Mouse (Mus musculus): ENCODE results near the gene Raver1. TPM values are rescaled to one million over a fixed set of nuclear protein-coding genes. Genes with fewer than 3 reads are reported as not detected.

Gene Raver1
- polyA plus RNA-seq (2015; fragmentation: Nextera tagmentation; extraction: Ambion mirVana) = 56.8 and 69.1 TPM in 2 replicates

GRCm38 (mm10) chr9:21091707-21092320 is at the start of gene Raver1, which contains the start of gene Gm38431:
Gene Raver1 (minus strand): TSS chr9:21092008.
Gene Gm38431 (minus strand): TSS chr9:21091997.
- peak within 1 kb of the TSS; percentile 85 for H3K4me3 ChIP-seq (ENCODE audit: low read length)
- H3K4me2 ChIP-seq (ENCODE audit: low read depth, low read length) = peak within 1 kb of the TSS; percentile 91
- peaks cover 17% of the 10 kb centered on the region for H3K36me3 ChIP-seq (ENCODE audit: control insufficient read depth, insufficient read depth, low read length)
- H3K9me3 ChIP-seq (ENCODE audit: control insufficient read depth, low read length) = no peaks in the 10 kb centered on the region
- H3K27ac ChIP-seq (ENCODE audit: low read length) = peak within 1 kb of the TSS; percentile 88
- peak; percentile 100 for ATAC-seq (ENCODE audit: low read depth)
- under 1% methylated on average over 54 of the region's 54 CpGs for WGBS
- peak within 1 kb of the TSS; percentile 83 for H3K9ac ChIP-seq (ENCODE audit: low read length)
- H3K4me1 ChIP-seq (replicated peaks; ENCODE audit: control insufficient read depth, insufficient read depth, low read length) = peaks cover 9% of the 10 kb centered on the region
- H3K27me3 ChIP-seq (ENCODE audit: control insufficient read depth, insufficient read depth, low read depth, low read length) = no peaks in the 10 kb centered on the region

GRCm38 (mm10) chr9:21138386-21138785 is 46.6 kb upstream of the Raver1 start:
- Histone ChIP-seq H3K9ac (ENCODE audit: low read length) (no peak overlapping the region), H3K4me2 (ENCODE audit: low read depth, low read length) (no peak overlapping the region), H3K4me3 (ENCODE audit: low read length) (no peak overlapping the region), H3K27ac (ENCODE audit: low read length) (no peak overlapping the region), H3K36me3 (ENCODE audit: control insufficient read depth, insufficient read depth, low read length) (peaks cover 40% of the 10 kb centered on the region), H3K27me3 (ENCODE audit: control insufficient read depth, insufficient read depth, low read depth, low read length) (no peaks in the 10 kb centered on the region), H3K9me3 (ENCODE audit: control insufficient read depth, low read length) (no peaks in the 10 kb centered on the region), H3K4me1 (replicated peaks; ENCODE audit: control insufficient read depth, insufficient read depth, low read length) (peaks cover 16% of the 10 kb centered on the region)
- 76% methylated on average over 4 of the region's 4 CpGs for WGBS
- no peak for ATAC-seq (ENCODE audit: low read depth)

GRCm38 (mm10) chr9:21137229-21137628 is 45.4 kb upstream of the Raver1 start:
- Histone ChIP-seq H3K4me2 (ENCODE audit: low read depth, low read length) (no peak overlapping the region), H3K27me3 (ENCODE audit: control insufficient read depth, insufficient read depth, low read depth, low read length) (no peaks in the 10 kb centered on the region), H3K4me1 (replicated peaks; ENCODE audit: control insufficient read depth, insufficient read depth, low read length) (peaks cover 16% of the 10 kb centered on the region), H3K9me3 (ENCODE audit: control insufficient read depth, low read length) (no peaks in the 10 kb centered on the region), H3K9ac (ENCODE audit: low read length) (no peak overlapping the region), H3K4me3 (ENCODE audit: low read length) (no peak overlapping the region), H3K36me3 (ENCODE audit: control insufficient read depth, insufficient read depth, low read length) (peaks cover 32% of the 10 kb centered on the region), H3K27ac (ENCODE audit: low read length) (no peak overlapping the region)
- WGBS = 45% methylated on average over 3 of the region's 3 CpGs
- ATAC-seq (ENCODE audit: low read depth) = peak; percentile 30; the same call in 1 of the 2 replicates

- H3K9me3 ChIP-seq (ENCODE audit: control insufficient read depth, low read length) = no peaks in the 10 kb centered on the region
- no peaks in the 10 kb centered on the region for H3K27me3 ChIP-seq (ENCODE audit: control insufficient read depth, insufficient read depth, low read depth, low read length)
- ATAC-seq (ENCODE audit: low read depth) = no peak
- no peak overlapping the region for H3K4me2 ChIP-seq (ENCODE audit: low read depth, low read length)
- peaks cover 16% of the 10 kb centered on the region for H3K4me1 ChIP-seq (replicated peaks; ENCODE audit: control insufficient read depth, insufficient read depth, low read length)
- peaks cover 24% of the 10 kb centered on the region for H3K36me3 ChIP-seq (ENCODE audit: control insufficient read depth, insufficient read depth, low read length)
- 71% methylated on average over 6 of the region's 6 CpGs for WGBS
- H3K27ac ChIP-seq (ENCODE audit: low read length) = no peak overlapping the region
- no peak overlapping the region for H3K4me3 ChIP-seq (ENCODE audit: low read length)
- H3K9ac ChIP-seq (ENCODE audit: low read length) = no peak overlapping the region
Measured at GRCm38 (mm10) chr9:21136401-21136800, 44.6 kb upstream of the Raver1 start.

- H3K9me3 ChIP-seq (ENCODE audit: control insufficient read depth, low read length) = no peaks in the 10 kb centered on the region
- peaks cover 21% of the 10 kb centered on the region for H3K36me3 ChIP-seq (ENCODE audit: control insufficient read depth, insufficient read depth, low read length)
- no peaks in the 10 kb centered on the region for H3K27me3 ChIP-seq (ENCODE audit: control insufficient read depth, insufficient read depth, low read depth, low read length)
- H3K4me1 ChIP-seq (replicated peaks; ENCODE audit: control insufficient read depth, insufficient read depth, low read length) = peaks cover 16% of the 10 kb centered on the region
- 0 out of 2 replicates have a peak overlapping the region, but pooled peaks have one; percentile 9 for H3K9ac ChIP-seq (ENCODE audit: low read length)
- 56% methylated on average over 1 of the region's 1 CpGs for WGBS
- H3K4me2 ChIP-seq (ENCODE audit: low read depth, low read length) = no peak overlapping the region
- no peak overlapping the region for H3K27ac ChIP-seq (ENCODE audit: low read length)
- H3K4me3 ChIP-seq (ENCODE audit: low read length) = no peak overlapping the region
- no peak for ATAC-seq (ENCODE audit: low read depth)
Measured at GRCm38 (mm10) chr9:21135941-21136381, 44.2 kb upstream of the Raver1 start.

GRCm38 (mm10) chr9:21135329-21135890 is 43.6 kb upstream of the Raver1 start:
- H3K27me3 ChIP-seq (ENCODE audit: control insufficient read depth, insufficient read depth, low read depth, low read length) = no peaks in the 10 kb centered on the region
- no peak overlapping the region for H3K4me2 ChIP-seq (ENCODE audit: low read depth, low read length)
- peak overlapping the region; percentile 33 for H3K27ac ChIP-seq (ENCODE audit: low read length)
- 74% methylated on average over 4 of the region's 4 CpGs for WGBS
- H3K9me3 ChIP-seq (ENCODE audit: control insufficient read depth, low read length) = no peaks in the 10 kb centered on the region
- no peak overlapping the region for H3K4me3 ChIP-seq (ENCODE audit: low read length)
- no peak overlapping the region for H3K9ac ChIP-seq (ENCODE audit: low read length)
- peaks cover 19% of the 10 kb centered on the region for H3K4me1 ChIP-seq (replicated peaks; ENCODE audit: control insufficient read depth, insufficient read depth, low read length)
- no peak for ATAC-seq (ENCODE audit: low read depth)
- peaks cover 16% of the 10 kb centered on the region for H3K36me3 ChIP-seq (ENCODE audit: control insufficient read depth, insufficient read depth, low read length)

GRCm38 (mm10) chr9:21134595-21135328 is 43.0 kb upstream of the Raver1 start:
- Histone ChIP-seq H3K4me2 (ENCODE audit: low read depth, low read length) (no peak overlapping the region), H3K27ac (ENCODE audit: low read length) (peak overlapping the region; percentile 33), H3K4me3 (ENCODE audit: low read length) (no peak overlapping the region), H3K9me3 (ENCODE audit: control insufficient read depth, low read length) (no peaks in the 10 kb centered on the region), H3K9ac (ENCODE audit: low read length) (no peak overlapping the region), H3K36me3 (ENCODE audit: control insufficient read depth, insufficient read depth, low read length) (peaks cover 11% of the 10 kb centered on the region), H3K4me1 (replicated peaks; ENCODE audit: control insufficient read depth, insufficient read depth, low read length) (peaks cover 20% of the 10 kb centered on the region), H3K27me3 (ENCODE audit: control insufficient read depth, insufficient read depth, low read depth, low read length) (no peaks in the 10 kb centered on the region)
- 48% methylated on average over 9 of the region's 9 CpGs for WGBS
- no peak for ATAC-seq (ENCODE audit: low read depth)

- H3K36me3 ChIP-seq (ENCODE audit: control insufficient read depth, insufficient read depth, low read length) = no peaks in the 10 kb centered on the region; the same call in 1 of the 2 replicates
- H3K27ac ChIP-seq (ENCODE audit: low read length) = no peak overlapping the region
- H3K9ac ChIP-seq (ENCODE audit: low read length) = no peak overlapping the region
- no peak overlapping the region for H3K4me2 ChIP-seq (ENCODE audit: low read depth, low read length)
- H3K4me1 ChIP-seq (replicated peaks; ENCODE audit: control insufficient read depth, insufficient read depth, low read length) = peaks cover 20% of the 10 kb centered on the region
- no peak overlapping the region for H3K4me3 ChIP-seq (ENCODE audit: low read length)
- no peaks in the 10 kb centered on the region for H3K27me3 ChIP-seq (ENCODE audit: control insufficient read depth, insufficient read depth, low read depth, low read length)
- H3K9me3 ChIP-seq (ENCODE audit: control insufficient read depth, low read length) = no peaks in the 10 kb centered on the region
- ATAC-seq (ENCODE audit: low read depth) = no peak
- WGBS = 67% methylated on average over 9 of the region's 9 CpGs
Measured at GRCm38 (mm10) chr9:21133064-21133707, 41.4 kb upstream of the Raver1 start.
